Mouse (Mus musculus) kidney, postnatal 36 days (tissue): Measurements from ENCODE around the gene Sap25.

Source experiments
- DNase-seq, 2 experiments: peaks; one replicate each; pipeline ENCODE4 v3.0.0; 2021 to 2022; ENCODE audit warnings: mixed read lengths in 2 of 2

Sap25 gene

GRCm38 (mm10) chr5:137663057-137663456 is 21.9 kb downstream of the Sap25 start:
- DNase-seq, result no peak

- DNase-seq, result no peak
Observed at GRCm38 (mm10) chr5:137668971-137669370, 27.8 kb downstream of the Sap25 start.

- no peak for DNase-seq
Observed at GRCm38 (mm10) chr5:137670240-137670639, 29.1 kb downstream of the Sap25 start.

GRCm38 (mm10) chr5:137671443-137672240 is 30.5 kb downstream of the Sap25 start:
- DNase-seq, result peak; percentile 88 to 93

GRCm38 (mm10) chr5:137672361-137672760 is 31.2 kb downstream of the Sap25 start:
- no peak for DNase-seq

- no peak for DNase-seq
Observed at GRCm38 (mm10) chr5:137673015-137673414, 31.9 kb downstream of the Sap25 start.

- peak; percentile 48 to 64 for DNase-seq
Observed at GRCm38 (mm10) chr5:137674786-137675185, 33.7 kb downstream of the Sap25 start.

- DNase-seq, result no peak
Observed at GRCm38 (mm10) chr5:137677859-137678258, 36.7 kb downstream of the Sap25 start.

- peak; percentile 50 to 80 for DNase-seq
Observed at GRCm38 (mm10) chr5:137678736-137679135, 37.6 kb downstream of the Sap25 start.

- no peak for DNase-seq
Observed at GRCm38 (mm10) chr5:137679726-137680125, 38.6 kb downstream of the Sap25 start.

GRCm38 (mm10) chr5:137682526-137682925 is 41.4 kb downstream of the Sap25 start:
- DNase-seq, result no peak

- peak; percentile 39 to 61 for DNase-seq
Observed at GRCm38 (mm10) chr5:137683388-137684293, 42.5 kb downstream of the Sap25 start.

- peak; percentile 99 to 100 for DNase-seq
Observed at GRCm38 (mm10) chr5:137684294-137685123, 43.4 kb downstream of the Sap25 start, which contains the start of gene Agfg2. Gene Agfg2, minus strand, starts transcription at chr5:137684726.

- DNase-seq, result no peak
Observed at GRCm38 (mm10) chr5:137685653-137686052, 44.5 kb downstream of the Sap25 start.

GRCm38 (mm10) chr5:137686127-137686790 is 45.1 kb downstream of the Sap25 start:
- no peak for DNase-seq

- DNase-seq, result no peak
Observed at GRCm38 (mm10) chr5:137689974-137690373, 48.8 kb downstream of the Sap25 start.

- peak; percentile 39 to 46 for DNase-seq
Observed at GRCm38 (mm10) chr5:137690531-137690930, 49.4 kb downstream of the Sap25 start.

- DNase-seq, result no peak
Observed at GRCm38 (mm10) chr5:137691881-137692280, 50.7 kb downstream of the Sap25 start.
